Mouse (Mus musculus) retina, embryonic 14.5 days (tissue): ENCODE data around the gene Trnau1ap.
A peak's percentile ranks its signal among the peaks of the same experiment; 100 is the strongest.
"Not testable (repeated sequence)": the region's sequence is repeated elsewhere in the genome, so short reads cannot be mapped to it uniquely, and the experiment has no call there.

Experiments used
- DNase-seq: peaks from one replicate; pipeline ENCODE4 v3.0.0-alpha.2; 2015; ENCODE audit warnings: low spot score

Gene Trnau1ap

GRCm38 (mm10) chr4:132301486-132301885 lies 27.9 kb downstream of the Trnau1ap start:
- no peak for DNase-seq

- DNase-seq: no peak
Observed at GRCm38 (mm10) chr4:132299849-132300248, 29.5 kb downstream of the Trnau1ap start.

GRCm38 (mm10) chr4:132295696-132296390 lies 33.5 kb downstream of the Trnau1ap start:
- DNase-seq: peak; percentile 32

GRCm38 (mm10) chr4:132293682-132294240 lies 35.6 kb downstream of the Trnau1ap start:
- no peak for DNase-seq

- DNase-seq: peak; percentile 62
Observed at GRCm38 (mm10) chr4:132292988-132293387, 36.4 kb downstream of the Trnau1ap start.

GRCm38 (mm10) chr4:132291624-132292335 lies 37.6 kb downstream of the Trnau1ap start:
- DNase-seq: no peak

- no peak for DNase-seq
Observed at GRCm38 (mm10) chr4:132291056-132291455, 38.3 kb downstream of the Trnau1ap start.

GRCm38 (mm10) chr4:132288840-132289239 lies 40.5 kb downstream of the Trnau1ap start:
- not testable (repeated sequence) for DNase-seq

GRCm38 (mm10) chr4:132275949-132276348 lies 53.4 kb downstream of the Trnau1ap start:
- no peak for DNase-seq

GRCm38 (mm10) chr4:132274156-132274862 lies 55.0 kb downstream of the Trnau1ap start, which contains the start of gene Taf12:
Gene Taf12 (plus strand): TSS chr4:132274375.
- DNase-seq: peak; percentile 94

- no peak for DNase-seq
Observed at GRCm38 (mm10) chr4:132273166-132273565, 56.2 kb downstream of the Trnau1ap start.

GRCm38 (mm10) chr4:132269740-132270560 lies 59.4 kb downstream of the Trnau1ap start:
- DNase-seq: peak; percentile 95

GRCm38 (mm10) chr4:132268871-132269739 lies 60.2 kb downstream of the Trnau1ap start:
- DNase-seq: peak; percentile 61

GRCm38 (mm10) chr4:132266835-132267349 lies 62.4 kb downstream of the Trnau1ap start:
- no peak for DNase-seq

GRCm38 (mm10) chr4:132263313-132263712 lies 66.0 kb downstream of the Trnau1ap start:
- DNase-seq: no peak

GRCm38 (mm10) chr4:132262358-132262616 lies 67.1 kb downstream of the Trnau1ap start:
- no peak for DNase-seq
